Mouse (Mus musculus): ENCODE measurements around the gene Dpm1.

Dpm1 gene

DNA sequence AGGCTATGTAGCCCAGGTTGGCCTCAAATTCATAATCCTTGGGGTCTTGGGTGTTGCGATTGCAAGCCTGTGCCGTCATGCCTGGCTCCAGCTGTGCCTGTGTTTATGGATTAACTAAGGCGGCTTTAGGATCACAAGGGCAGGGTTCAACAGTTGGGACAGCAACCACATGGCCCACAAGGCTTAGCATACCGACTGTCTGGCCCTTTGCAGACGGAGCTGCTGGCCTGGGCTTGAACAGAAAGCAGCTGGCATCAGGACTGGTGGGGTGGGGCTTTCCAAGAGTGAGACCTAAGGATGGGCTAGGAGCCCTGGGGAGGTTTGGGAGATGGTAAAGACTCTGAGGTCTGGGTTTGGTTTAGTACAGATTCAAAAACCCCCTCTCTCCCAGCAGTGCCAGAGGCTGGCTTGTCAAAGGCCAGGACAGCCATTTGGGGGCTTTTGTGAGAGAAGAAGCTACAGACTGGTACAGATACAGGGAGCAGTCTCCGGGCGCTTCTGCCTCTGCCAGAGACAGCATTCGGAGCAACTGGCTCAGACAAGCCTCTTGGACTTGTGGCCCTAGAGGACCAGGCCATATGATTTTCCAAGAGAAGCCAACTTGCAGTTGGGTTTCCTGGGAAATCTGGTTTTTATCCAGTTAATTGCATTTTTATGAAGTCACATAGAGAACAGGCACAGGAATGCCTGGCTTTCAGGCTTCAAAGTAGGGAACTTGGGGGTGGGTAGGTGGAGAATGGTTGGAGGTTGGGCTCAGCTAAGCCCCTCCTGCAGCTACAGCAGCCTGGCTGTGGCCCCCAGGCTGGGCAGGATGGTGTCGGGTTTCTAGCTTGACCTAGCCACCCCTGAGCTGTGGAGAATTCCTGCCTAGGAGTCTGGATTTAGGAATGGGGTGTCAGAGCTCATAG, 61.2 kb downstream of the Dpm1 start:
- in situ Hi-C loops (cut with MboI; ENCODE audit: low sequenced_read_pairs), result no loop called here

DNA sequence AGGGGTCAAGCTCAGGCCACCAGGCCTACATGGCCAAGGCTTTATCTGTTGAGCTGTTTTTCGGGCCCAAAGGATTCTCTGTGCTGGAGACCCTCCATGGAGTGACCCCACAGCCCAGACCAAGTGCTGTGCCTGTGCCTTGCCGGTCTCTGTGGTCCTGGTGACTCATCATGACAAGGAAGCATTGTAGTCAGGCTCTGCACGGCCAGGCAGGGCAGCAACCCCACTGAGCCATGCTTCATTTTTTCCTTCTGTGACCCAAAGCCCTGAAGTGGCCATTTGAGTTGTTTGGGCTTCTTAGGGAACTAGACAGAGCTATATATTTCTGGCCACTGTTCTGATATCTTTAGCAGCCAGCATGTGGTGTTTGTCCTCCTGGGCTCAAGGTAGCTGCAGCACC, 62.6 kb downstream of the Dpm1 start:
- in situ Hi-C loops (cut with MboI; ENCODE audit: low sequenced_read_pairs), result no loop called here

DNA sequence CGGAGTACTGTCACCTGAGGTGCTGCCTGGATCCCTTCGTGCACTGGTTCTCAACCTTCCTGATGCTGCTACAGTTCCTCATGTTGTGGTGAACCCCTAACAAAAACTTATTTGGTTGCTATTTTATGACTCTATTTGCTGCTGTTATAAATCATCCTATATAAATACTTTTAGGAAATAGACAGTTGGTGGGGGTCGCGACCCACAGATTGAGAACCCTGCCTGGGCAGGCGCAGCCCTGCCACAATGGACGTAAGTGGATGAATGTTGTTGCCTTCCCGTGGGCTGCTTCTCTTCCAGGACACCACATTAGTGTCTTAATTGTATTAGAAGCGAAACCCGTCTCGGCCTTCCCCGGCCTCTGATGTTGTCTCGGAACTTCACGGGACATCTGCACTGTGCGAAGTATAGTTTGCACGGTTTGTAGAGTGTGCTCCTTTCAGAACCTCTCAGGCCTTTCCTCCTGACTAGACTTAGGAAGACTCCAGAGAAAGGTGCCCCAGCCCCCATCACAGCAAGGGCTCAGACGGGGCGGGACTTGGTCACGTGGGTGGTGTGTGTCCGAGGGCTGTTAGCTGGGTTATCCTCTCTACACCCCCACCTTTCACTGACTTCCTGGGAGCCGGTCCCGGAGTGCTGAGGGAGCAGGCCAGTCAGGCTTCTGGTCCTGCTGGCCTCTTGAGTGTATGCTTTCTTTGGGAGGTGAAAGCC, 63.5 kb downstream of the Dpm1 start:
- in situ Hi-C loops (cut with MboI; ENCODE audit: low sequenced_read_pairs), result no loop called here

DNA sequence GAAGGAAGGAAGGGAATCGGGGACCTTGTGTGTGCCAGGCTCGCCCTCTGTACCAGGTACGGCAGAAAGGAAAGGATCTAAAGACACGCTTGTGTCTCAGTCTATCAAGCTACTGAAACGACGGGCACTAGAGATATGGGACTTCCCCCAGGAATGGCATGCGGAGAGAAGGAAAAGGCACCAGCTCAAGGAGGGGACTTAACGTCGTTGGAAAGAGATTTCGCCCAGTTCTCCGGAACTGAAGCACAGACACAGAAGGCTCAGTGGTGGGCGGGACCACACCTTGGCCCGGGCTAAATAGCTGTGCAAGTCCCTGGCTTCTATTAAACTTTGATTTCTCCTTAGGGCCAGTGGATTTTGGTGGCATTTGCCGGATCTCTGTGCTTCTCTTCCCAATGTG, 68.4 kb downstream of the Dpm1 start:
- in situ Hi-C loops (cut with MboI; ENCODE audit: low sequenced_read_pairs), result no loop called here

DNA sequence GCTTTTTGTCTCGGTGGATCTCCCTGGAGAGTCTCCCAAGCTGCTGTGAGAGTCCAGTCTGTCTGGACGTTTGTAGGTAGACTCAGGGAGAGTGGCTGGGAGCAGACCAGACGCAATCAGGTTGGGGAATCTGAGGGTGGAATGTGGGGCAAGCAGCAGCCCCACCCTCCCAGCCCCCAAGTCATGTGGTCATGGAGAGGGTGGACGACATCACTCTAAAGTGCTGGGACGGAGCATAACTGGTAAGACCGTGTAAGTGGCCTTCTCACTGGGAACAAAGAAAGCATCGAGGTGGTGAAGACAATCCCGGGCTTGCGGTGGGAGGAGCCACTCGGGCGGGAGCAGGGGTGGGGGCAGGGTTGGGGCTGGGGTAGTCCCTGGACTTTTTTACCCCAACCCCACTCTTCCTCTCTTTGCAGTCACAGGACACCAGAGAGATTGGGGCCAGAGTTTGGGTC, 68.8 kb downstream of the Dpm1 start:
- in situ Hi-C loops (cut with MboI; ENCODE audit: low sequenced_read_pairs), result no loop called here

DNA sequence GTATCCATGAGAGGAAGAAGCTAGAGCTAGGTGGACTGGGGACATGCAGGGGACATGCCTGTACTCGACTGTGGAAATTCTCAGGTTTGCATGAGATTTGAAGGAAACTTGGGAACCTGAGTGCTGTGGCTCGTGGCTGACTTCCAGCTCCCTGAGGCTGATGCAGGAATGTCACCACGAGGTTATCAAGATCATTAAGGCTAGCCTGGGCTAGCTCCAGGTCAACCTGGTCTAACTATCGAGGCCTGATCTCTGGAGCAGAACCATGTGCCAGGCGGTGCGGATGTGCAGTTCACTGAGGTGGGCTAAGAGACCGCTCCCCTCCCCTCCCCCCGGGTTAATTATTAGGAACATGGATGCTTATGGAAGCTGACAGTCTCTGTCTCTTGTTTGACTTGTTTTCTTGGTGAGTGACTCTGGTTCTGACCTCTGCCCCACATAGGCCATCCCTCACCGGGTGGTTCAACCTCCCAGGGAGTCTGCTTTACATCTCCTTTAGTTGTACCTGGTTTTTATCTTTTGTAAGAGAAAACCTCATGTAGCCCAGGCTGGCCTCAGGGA, 69.9 kb downstream of the Dpm1 start:
- in situ Hi-C loops (cut with MboI; ENCODE audit: low sequenced_read_pairs), result no loop called here
